Mouse (Mus musculus) ovary, postnatal 36 days (tissue): ENCODE data around the gene Tcf12.

Experiments used
- DNase-seq: peaks from one replicate; pipeline ENCODE4 v3.0.0; 2022; ENCODE audit warnings: low spot score, mixed read lengths

The Tcf12 gene

GRCm38 (mm10) chr9:71804116-71804515, 307.6 kb downstream of the Tcf12 start:
- DNase-seq, result no peak

- no peak for DNase-seq
Measured at GRCm38 (mm10) chr9:71803281-71803680, 308.4 kb downstream of the Tcf12 start.

- no peak for DNase-seq
Measured at GRCm38 (mm10) chr9:71799598-71799997, 312.1 kb downstream of the Tcf12 start.

GRCm38 (mm10) chr9:71798176-71798575, 313.5 kb downstream of the Tcf12 start:
- no peak for DNase-seq
